Mouse (Mus musculus) lung, adult 2 months (tissue): ENCODE data around the gene Slc1a5. TPM values are rescaled to one million over a fixed set of nuclear protein-coding genes. Genes with fewer than 3 reads are reported as not detected.

Experiments used
- DNase-seq: peaks from one replicate; pipeline ENCODE4 v3.0.0; 2022
- H3K4me1 ChIP-seq: fragments of 200-500 bp; 2 replicates; pipeline ENCODE4 v1.6.1; 2011; ENCODE audit warnings: low read length; ENCODE audit not compliant: control insufficient read depth, insufficient read depth
- H3K4me3 ChIP-seq: fragments of 200-500 bp; replicated peaks from 2 replicates; pipeline ENCODE3; 2011; ENCODE audit warnings: low read depth, mild to moderate bottlenecking, control low read depth, low read length; ENCODE audit errors: extremely low read depth
- CTCF ChIP-seq: fragments of 200-500 bp; IDR thresholded peaks from 2 replicates; pipeline ENCODE4 v1.5.1; 2011; ENCODE audit warnings: mild to moderate bottlenecking, low read length, control low read depth; ENCODE audit not compliant: insufficient read depth
- POLR2A ChIP-seq: fragments of 200-500 bp; IDR thresholded peaks from 2 replicates; pipeline ENCODE4 v1.6.1; 2011; ENCODE audit warnings: low read depth, mild to moderate bottlenecking, control low read depth, low read length, borderline replicate concordance; ENCODE audit errors: extremely low read depth
- WGBS: fragments of 180-500 bp; shearing (Covaris S2); methylation state at CpG from one replicate; pipeline ENCODE4 v1.1.7; 2018; 5-methylcytosine and 5-hydroxymethylcytosine counted together
- polyA plus RNA-seq: library from polyadenylated mRNA; depleted of rRNA; stranded (reverse); fragments of >200 nt; gene quantifications from 2 replicates; pipeline ENCODE4 v1.2.3, GENCODE M21; 2012; rRNA removed

The Slc1a5 gene
- polyA plus RNA-seq, 1 experiment: 190 TPM

DNA sequence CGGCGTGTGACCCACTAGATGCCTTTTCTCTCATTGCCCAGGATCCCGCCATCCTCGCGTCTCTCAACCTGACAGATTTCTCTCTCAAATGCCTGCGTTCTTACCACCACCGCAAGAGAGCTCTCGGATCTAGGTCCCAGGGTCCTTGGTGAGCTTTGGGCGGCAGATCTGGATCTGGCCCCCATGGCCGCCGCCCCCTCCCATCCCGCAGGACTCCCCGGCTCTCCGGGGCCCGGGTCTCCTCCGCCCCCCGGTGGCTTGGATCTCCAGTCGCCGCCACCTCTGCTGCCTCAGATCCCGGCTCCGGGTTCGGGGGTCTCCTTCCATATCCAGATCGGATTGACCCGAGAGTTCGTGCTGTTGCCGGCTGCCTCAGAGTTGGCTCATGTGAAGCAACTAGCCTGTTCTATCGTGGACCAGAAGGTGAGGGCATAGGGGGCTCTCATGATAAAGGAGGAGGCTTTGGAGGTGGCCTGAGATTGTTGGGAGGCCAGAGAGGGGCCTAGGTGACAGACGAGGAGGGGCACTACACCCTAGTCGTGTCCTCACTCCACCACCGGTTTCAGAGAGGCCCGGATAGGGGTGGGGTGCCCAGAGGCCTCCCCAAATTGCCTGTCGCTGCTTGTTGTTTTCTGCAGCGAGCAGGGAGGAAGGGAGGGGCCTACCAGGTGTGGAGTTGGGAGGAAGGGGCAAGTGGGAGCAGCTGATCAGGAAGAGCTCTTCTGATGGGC lies 62.5 kb downstream of the Slc1a5 start:
- WGBS: 1% methylated on average over 33 of the region's 33 CpGs
- no peak for TF ChIP-seq CTCF
- peak; percentile 11; the same call in 1 of the 2 replicates for TF ChIP-seq POLR2A
- Histone ChIP-seq H3K4me3 (peak overlapping the region; percentile 72), H3K4me1 (peaks cover 10% of the 10 kb centered on the region)
- DNase-seq: peak; percentile 60

DNA sequence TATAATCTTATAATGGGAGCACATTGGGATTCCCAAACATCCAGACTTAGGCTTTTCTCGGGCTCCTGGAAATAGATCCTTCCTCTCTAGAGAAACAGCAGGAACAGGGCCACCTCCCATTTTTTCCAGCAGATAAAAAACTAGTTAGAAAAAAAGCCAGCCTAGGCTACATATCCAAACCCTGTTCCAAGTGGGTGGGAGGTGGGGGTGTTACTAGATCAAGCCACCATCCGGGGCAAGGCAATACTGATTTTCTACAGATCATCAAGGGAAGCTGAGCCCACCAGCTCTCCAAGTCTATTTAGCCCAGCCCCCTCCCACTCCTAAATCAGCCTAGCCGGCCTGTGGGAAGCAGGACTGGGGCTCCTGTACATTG lies 63.5 kb downstream of the Slc1a5 start:
- 11% methylated on average over 3 of the region's 3 CpGs for WGBS
- no peak for DNase-seq
- no peak for TF ChIP-seq CTCF
- no peak for TF ChIP-seq POLR2A
- H3K4me3 ChIP-seq: peak overlapping the region; percentile 72
- H3K4me1 ChIP-seq: peaks cover 13% of the 10 kb centered on the region

DNA sequence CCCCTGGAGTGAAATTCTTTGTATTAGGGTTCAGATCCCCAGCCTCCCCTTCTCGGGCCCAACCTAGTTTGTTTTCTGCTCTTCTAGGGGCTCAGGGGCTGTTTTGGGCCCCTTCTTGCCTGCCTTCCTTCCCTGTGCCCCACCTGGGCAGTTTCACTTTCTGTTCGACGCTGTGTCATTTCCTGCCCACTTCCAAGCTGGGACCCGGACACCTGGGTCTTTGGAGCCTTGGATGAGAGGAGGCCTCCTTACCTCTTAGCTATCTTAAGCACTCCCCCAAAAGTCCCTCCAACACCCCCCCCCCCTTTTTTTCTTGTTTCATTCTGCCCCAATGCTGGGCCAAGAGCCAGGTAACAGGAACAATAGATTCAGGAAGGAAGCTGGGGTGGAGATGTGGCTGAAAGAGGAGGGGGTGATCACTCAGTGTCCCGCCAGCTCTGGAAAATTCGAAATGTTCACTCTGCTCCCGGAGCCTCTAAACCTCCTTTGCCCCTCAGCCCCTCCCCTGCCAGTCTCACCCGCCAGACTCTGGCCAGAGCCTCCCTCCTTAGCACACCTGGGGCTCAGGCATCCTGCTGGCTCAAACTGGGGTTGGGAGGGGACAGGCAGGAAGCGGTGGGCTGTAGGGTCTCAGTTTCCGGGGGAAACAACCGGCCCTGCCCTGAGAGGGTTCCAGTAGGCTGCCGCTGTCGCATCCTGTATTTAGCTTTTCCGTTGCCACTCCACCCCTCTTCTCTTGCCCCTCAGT lies 64.1 kb downstream of the Slc1a5 start:
- DNase-seq: peak; percentile 58
- TF ChIP-seq CTCF (no peak), POLR2A (no peak; the same call in 1 of the 2 replicates)
- peak overlapping the region; percentile 72 for H3K4me3 ChIP-seq
- 12% methylated on average over 14 of the region's 14 CpGs for WGBS
- H3K4me1 ChIP-seq: peaks cover 13% of the 10 kb centered on the region

DNA sequence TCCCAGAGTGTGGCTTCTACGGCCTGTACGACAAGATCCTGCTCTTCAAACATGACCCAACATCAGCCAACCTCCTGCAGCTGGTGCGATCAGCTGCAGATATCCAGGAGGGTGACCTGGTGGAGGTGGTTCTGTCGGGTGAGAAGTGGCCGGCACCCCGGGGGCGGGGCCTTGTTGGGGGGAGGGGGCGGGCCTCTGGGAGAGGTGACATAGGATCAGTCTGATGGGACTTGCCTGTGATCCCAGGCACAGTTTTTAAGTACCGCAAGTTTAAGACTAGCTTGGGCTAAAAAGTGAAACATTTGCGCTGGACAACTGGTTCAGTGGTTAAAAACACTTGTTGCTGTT lies 64.7 kb downstream of the Slc1a5 start:
- DNase-seq: no peak
- Histone ChIP-seq H3K4me1 (peaks cover 13% of the 10 kb centered on the region), H3K4me3 (peak overlapping the region; percentile 72)
- 22% methylated on average over 10 of the region's 10 CpGs for WGBS
- TF ChIP-seq CTCF (no peak), POLR2A (peak; percentile 25; the same call in 1 of the 2 replicates)

DNA sequence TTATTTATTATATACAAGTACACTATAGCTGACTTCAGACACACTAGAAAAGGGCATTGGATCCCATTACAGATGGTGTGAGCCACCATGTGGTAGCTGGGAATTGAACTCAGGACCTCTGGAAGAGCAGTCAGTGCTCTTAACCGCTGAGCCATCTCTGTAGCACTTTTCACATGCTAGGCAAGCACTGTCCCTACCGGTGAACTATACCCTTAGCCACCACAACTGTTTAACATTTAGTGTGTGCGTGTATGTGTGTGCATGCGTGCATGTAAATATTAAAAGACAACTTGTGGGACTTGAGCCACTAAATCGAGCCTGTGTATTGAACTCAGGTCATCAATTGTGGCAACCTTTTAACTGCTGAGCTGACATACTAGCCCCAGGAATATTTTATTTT lies 65.6 kb downstream of the Slc1a5 start:
- H3K4me3 ChIP-seq: no peak overlapping the region
- no peak for DNase-seq
- 88% methylated on average over 5 of the region's 5 CpGs for WGBS
- no peak for TF ChIP-seq CTCF
- TF ChIP-seq POLR2A: no peak
- H3K4me1 ChIP-seq: peaks cover 6% of the 10 kb centered on the region

DNA sequence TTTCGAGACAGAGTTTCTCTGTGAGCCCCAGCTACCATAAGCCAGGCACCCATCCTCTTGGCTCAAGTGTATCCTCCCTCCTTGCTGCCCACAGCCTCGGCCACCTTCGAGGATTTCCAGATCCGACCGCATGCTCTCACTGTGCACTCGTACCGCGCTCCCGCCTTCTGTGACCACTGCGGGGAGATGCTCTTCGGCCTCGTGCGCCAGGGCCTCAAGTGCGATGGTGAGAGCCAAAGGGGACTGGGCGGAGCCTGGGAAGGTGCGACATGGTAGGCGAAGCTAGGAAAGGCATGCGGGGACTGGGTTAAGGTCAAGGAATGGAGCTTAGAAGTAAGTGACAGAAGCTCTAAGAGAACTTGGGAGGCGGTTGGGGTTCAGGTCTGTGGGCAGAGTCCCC lies 66.4 kb downstream of the Slc1a5 start:
- WGBS: 79% methylated on average over 19 of the region's 19 CpGs
- TF ChIP-seq CTCF: no peak
- no peak for DNase-seq

More for the DNA sequence above, 66.4 kb downstream of the Slc1a5 start:
- peaks cover 3% of the 10 kb centered on the region; the same call in 1 of the 2 replicates for H3K4me1 ChIP-seq
- H3K4me3 ChIP-seq: no peak overlapping the region

Other genes starting within 250 kb of the Slc1a5 start
- 22.3 and 27.2 TPM in 2 replicates for gene Arhgap35, start 166.3 kb upstream of the Slc1a5 start, polyA plus RNA-seq
- not detected in 2 replicates for gene Ceacam15, start 105.6 kb upstream of the Slc1a5 start, polyA plus RNA-seq
- not detected in 2 replicates for gene Ceacam9, start 59.4 kb upstream of the Slc1a5 start, polyA plus RNA-seq
- 206 and 228 TPM in 2 replicates for gene Ap2s1, start 42.9 kb upstream of the Slc1a5 start, polyA plus RNA-seq
- gene Strn4, start 34.5 kb downstream of the Slc1a5 start, polyA plus RNA-seq: 164 and 180 TPM in 2 replicates
- 41.7 and 42.0 TPM in 2 replicates for gene Fkrp, start 35.4 kb downstream of the Slc1a5 start, polyA plus RNA-seq
- gene Prkd2, start 61.6 kb downstream of the Slc1a5 start, polyA plus RNA-seq: 97.2 and 121 TPM in 2 replicates
- gene Dact3, start 94.0 kb downstream of the Slc1a5 start, polyA plus RNA-seq: 31.7 and 41.1 TPM in 2 replicates
- gene Gng8, start 110.4 kb downstream of the Slc1a5 start, polyA plus RNA-seq: 12.5 and 27.7 TPM in 2 replicates
- gene Ptgir, start 125.2 kb downstream of the Slc1a5 start, polyA plus RNA-seq: 9.8 and 10.4 TPM in 2 replicates
- gene Calm3, start 142.8 kb downstream of the Slc1a5 start, polyA plus RNA-seq: 279 and 310 TPM in 2 replicates
- gene Pnmal2, start 163.3 kb downstream of the Slc1a5 start, polyA plus RNA-seq: 2.0 and 3.2 TPM in 2 replicates
- gene Pnmal1, start 178.3 kb downstream of the Slc1a5 start, polyA plus RNA-seq: not detected in 2 replicates
- gene Gm42372, start 201.7 kb downstream of the Slc1a5 start, polyA plus RNA-seq: 0.03 and 0.04 TPM in 2 replicates
- gene Ccdc8, start 211.4 kb downstream of the Slc1a5 start, polyA plus RNA-seq: 4.1 and 5.2 TPM in 2 replicates
- gene Ppp5c, start 246.6 kb downstream of the Slc1a5 start, polyA plus RNA-seq: 141 and 153 TPM in 2 replicates